Mouse (Mus musculus): ENCODE results near the gene Il11. TPM values are rescaled to one million over a fixed set of nuclear protein-coding genes. Genes with fewer than 3 reads are reported as not detected.

The Il11 gene
- polyA plus RNA-seq, 1 experiment from 2014 or later: 0.48 TPM

DNA sequence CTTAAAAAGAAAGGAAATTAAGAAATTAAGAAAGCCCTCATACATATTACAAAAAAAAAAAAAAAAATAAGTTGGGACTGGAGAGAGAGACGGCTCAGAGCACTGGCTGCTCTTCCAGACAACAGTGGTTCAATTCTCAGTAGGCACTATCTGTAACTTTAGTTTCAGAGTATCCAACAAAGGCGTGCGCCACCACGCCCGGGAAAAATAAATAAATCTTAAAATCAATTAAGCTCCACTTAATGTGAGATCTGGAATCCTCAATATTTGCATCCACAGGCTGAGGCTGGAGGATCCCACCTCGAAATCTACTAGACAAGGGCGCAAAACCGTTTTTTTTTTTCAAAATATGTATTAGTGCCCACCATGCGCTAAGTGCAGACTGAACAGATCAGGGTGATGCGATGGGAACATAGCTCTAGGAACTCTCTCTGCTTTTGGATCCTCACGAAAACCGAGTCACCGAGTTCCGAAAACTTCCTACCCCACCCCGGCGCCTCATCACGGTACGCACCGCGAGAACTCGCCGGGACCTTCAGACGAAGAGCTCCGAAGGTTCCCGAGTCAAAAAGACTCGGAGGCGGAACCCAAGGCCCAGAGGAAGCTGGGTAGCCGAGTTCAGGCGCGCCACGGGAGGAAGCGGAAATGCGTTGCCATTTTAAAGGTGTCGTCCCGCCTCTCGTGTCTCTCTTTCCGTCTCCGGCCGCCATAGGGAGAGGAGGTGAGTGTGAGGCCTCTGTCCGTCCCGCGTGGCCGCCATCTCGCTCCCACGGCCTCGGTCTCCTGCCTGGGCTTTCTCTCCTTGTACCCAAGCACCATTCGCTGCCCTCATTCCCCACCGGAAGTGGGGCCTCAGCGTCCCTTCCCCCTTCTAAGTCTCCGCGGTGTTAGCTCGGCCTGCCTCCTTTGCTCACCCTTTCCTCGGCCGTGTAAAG is 9.9 kb upstream of the Il11 start, which contains the start of gene Rpl28:
Rpl28 (plus strand) TSS at position 597 of the 935 bp plus-strand sequence.
- Histone ChIP-seq H3K27me3 (ENCODE audit: control insufficient read depth, insufficient read depth, low read length) (no peaks in the 10 kb centered on the region), H3K4me2 (ENCODE audit: low read depth, low read length) (peak within 1 kb of the TSS; percentile 84), H3K4me1 (ENCODE audit: control insufficient read depth, insufficient read depth, low read length) (peaks cover 12% of the 10 kb centered on the region), H3K9me3 (ENCODE audit: control insufficient read depth, low read length) (no peaks in the 10 kb centered on the region), H3K36me3 (ENCODE audit: control insufficient read depth, insufficient read depth, low read length) (peaks cover 25% of the 10 kb centered on the region), H3K9ac (replicated peaks; ENCODE audit: low read depth, low read length) (peak within 1 kb of the TSS; percentile 89), H3K4me3 (ENCODE audit: low read depth, low read length) (peak within 1 kb of the TSS; percentile 76), H3K27ac (ENCODE audit: low read depth, low read length) (peak within 1 kb of the TSS; percentile 87)
- 1% methylated on average over 54 of the region's 54 CpGs for WGBS
- ATAC-seq (ENCODE audit: low read depth): peak; percentile 88

DNA sequence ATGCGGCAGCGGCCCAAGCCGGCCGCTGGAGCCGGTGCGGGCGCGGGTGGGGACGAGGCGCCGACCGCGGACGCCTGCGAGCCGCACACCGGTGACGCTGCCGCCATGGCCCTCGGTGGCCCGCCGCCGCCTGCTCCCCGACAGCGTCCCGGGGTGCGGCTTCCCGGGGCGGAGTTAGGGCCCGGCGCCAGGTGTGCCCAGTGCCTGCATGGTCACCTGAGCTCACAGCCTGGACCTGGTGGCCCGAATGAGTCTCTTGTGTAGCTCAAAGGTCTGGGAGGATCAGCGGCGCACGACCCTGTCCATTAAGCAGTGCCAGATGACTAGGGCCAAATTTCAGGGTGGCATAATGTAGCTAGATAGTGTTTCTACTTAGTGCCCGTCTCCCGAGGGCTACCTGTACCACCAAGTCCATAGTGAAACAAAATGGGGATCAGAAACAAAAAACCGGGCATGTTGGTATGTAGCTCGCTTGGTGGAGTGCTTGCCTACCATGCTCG is 6.8 kb upstream of the Il11 start, which contains the start of gene Tmem238:
Tmem238 (minus strand) TSS at position 221 of the 500 bp plus-strand sequence.
- Histone ChIP-seq H3K4me1 (ENCODE audit: control insufficient read depth, insufficient read depth, low read length) (peaks cover 12% of the 10 kb centered on the region), H3K9me3 (ENCODE audit: control insufficient read depth, low read length) (no peaks in the 10 kb centered on the region), H3K27ac (ENCODE audit: low read depth, low read length) (peak within 1 kb of the TSS; percentile 55), H3K4me2 (ENCODE audit: low read depth, low read length) (peak within 1 kb of the TSS; percentile 84), H3K27me3 (ENCODE audit: control insufficient read depth, insufficient read depth, low read length) (no peaks in the 10 kb centered on the region), H3K4me3 (ENCODE audit: low read depth, low read length) (peak within 1 kb of the TSS; percentile 54), H3K36me3 (ENCODE audit: control insufficient read depth, insufficient read depth, low read length) (peaks cover 3% of the 10 kb centered on the region; the same call in 1 of the 2 replicates), H3K9ac (replicated peaks; ENCODE audit: low read depth, low read length) (peak within 1 kb of the TSS; percentile 80)
- ATAC-seq (ENCODE audit: low read depth): 0 out of 2 replicates have a peak, but pooled peaks have one; percentile 10
- 10% methylated on average over 40 of the region's 40 CpGs for WGBS

DNA sequence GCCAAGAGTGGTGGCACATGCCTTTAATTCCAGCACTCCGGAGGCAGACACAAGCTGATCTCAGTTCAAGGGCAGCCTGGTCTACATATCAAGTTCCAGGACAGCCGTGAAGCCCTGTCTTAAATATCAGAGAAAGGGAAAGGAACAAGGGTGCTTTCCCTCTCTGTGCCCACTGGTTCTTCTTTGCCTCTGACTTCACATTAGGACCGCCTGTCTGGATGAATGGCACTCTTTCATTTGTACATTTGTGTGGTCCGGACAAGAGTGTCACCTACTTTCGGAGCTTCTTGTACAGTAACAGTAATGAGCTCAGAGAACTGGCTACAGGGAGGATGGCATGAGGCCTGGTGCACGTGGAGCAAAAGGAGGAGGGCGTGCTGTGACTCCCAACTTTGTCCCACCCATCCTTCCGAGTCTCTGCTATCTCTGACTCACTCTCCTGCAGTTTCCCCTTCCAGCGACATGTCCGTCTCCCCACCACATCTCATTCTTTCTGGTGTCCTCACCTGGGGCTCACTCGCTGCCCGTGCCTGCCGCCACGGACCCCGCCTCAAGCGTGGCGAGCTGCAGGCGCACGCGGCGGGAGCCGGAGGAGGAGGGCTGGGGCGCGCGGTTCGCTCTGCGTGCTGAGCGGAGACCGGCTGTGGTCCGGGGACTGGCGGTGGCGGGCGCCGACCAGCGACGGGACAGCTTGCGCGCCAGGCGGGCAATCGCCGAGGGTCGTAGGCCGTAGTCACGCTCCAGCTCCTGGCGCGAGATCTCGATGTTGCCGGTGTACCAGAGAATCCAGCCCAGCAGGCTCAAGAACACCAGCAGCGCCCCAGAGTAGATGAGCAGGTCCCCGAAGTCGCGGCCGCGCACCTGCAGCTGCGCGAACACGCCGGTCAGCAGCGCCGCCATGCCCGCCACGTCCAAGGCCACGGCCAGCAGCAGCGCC is 6.1 kb upstream of the Il11 start:
- peaks cover 7% of the 10 kb centered on the region for H3K4me1 ChIP-seq (ENCODE audit: control insufficient read depth, insufficient read depth, low read length)
- ATAC-seq (ENCODE audit: low read depth): peak; percentile 36
- H3K4me3 ChIP-seq (ENCODE audit: low read depth, low read length): peak overlapping the region; percentile 54
- H3K27ac ChIP-seq (ENCODE audit: low read depth, low read length): peak overlapping the region; percentile 55
- no peaks in the 10 kb centered on the region for H3K36me3 ChIP-seq (ENCODE audit: control insufficient read depth, insufficient read depth, low read length)
- no peaks in the 10 kb centered on the region for H3K27me3 ChIP-seq (ENCODE audit: control insufficient read depth, insufficient read depth, low read length)
- 1% methylated on average over 64 of the region's 64 CpGs for WGBS
- no peaks in the 10 kb centered on the region for H3K9me3 ChIP-seq (ENCODE audit: control insufficient read depth, low read length)
- H3K4me2 ChIP-seq (ENCODE audit: low read depth, low read length): peak overlapping the region; percentile 84
- peak overlapping the region; percentile 80 for H3K9ac ChIP-seq (replicated peaks; ENCODE audit: low read depth, low read length)

DNA sequence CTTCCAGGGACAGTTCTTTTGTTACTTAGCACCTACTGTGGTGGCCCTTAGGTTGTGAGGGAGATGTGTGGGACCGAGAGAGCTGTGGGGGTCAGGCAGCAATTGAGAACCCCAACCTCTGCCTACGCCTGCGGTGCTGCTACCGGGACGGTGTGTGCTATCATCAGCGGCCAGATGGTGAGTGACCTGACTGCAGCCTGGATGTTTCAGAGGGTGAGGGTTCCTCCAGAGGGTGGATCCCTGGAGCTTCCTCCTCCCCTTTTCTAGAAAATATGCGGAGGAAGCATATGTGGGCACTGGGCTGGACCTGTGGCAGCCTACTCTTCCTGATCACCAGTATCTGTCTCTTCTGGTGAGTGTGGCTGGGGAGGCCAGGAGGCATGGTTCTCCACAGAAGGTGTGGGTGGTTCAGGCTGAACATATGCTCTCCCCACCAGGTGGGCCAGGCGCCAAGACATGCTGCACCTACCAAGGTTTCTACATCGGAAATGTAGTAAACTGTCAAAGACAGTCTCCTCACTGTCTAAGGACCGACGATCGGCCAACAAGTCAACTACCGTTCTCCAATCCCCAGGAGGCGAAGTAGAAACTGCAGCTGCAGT is 1.1 kb upstream of the Il11 start:
- no peak overlapping the region for H3K9ac ChIP-seq (replicated peaks; ENCODE audit: low read depth, low read length)
- H3K4me1 ChIP-seq (ENCODE audit: control insufficient read depth, insufficient read depth, low read length): no peaks in the 10 kb centered on the region
- H3K4me2 ChIP-seq (ENCODE audit: low read depth, low read length): no peak overlapping the region
- 81% methylated on average over 14 of the region's 14 CpGs for WGBS
- H3K9me3 ChIP-seq (ENCODE audit: control insufficient read depth, low read length): no peaks in the 10 kb centered on the region
- no peaks in the 10 kb centered on the region for H3K36me3 ChIP-seq (ENCODE audit: control insufficient read depth, insufficient read depth, low read length)
- H3K27me3 ChIP-seq (ENCODE audit: control insufficient read depth, insufficient read depth, low read length): peaks cover 8% of the 10 kb centered on the region
- H3K27ac ChIP-seq (ENCODE audit: low read depth, low read length): no peak overlapping the region
- no peak for ATAC-seq (ENCODE audit: low read depth)
- H3K4me3 ChIP-seq (ENCODE audit: low read depth, low read length): no peak overlapping the region

DNA sequence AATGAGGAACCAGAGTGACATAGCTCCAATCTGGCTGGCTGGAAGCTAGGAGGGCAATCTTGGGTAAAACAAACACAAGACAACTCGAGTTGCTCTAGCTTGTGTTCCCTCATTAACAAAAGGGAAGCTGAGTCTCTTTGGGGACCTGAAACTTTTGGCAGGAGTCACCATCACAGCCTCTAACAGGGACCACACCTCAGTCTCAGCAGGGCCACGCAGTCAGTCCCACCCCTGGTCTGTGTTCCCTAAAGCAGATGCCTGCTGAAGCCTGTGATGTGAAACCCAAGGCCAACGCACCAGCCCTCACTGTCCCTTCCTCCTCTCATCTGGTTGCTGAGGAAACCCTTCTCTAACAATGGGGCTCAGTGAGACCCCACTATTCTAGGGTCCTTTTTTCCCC is 529 bp downstream of the Il11 start:
- no peak for ATAC-seq (ENCODE audit: low read depth)
- no peak overlapping the region for H3K4me2 ChIP-seq (ENCODE audit: low read depth, low read length)
- no peaks in the 10 kb centered on the region for H3K36me3 ChIP-seq (ENCODE audit: control insufficient read depth, insufficient read depth, low read length)
- H3K9me3 ChIP-seq (ENCODE audit: control insufficient read depth, low read length): no peaks in the 10 kb centered on the region
- H3K4me1 ChIP-seq (ENCODE audit: control insufficient read depth, insufficient read depth, low read length): peaks cover 3% of the 10 kb centered on the region; the same call in 1 of the 2 replicates
- H3K27me3 ChIP-seq (ENCODE audit: control insufficient read depth, insufficient read depth, low read length): peaks cover 19% of the 10 kb centered on the region
- 47% methylated on average over 3 of the region's 3 CpGs for WGBS
- H3K27ac ChIP-seq (ENCODE audit: low read depth, low read length): no peak overlapping the region
- no peak overlapping the region for H3K4me3 ChIP-seq (ENCODE audit: low read depth, low read length)
- no peak overlapping the region for H3K9ac ChIP-seq (replicated peaks; ENCODE audit: low read depth, low read length)

DNA sequence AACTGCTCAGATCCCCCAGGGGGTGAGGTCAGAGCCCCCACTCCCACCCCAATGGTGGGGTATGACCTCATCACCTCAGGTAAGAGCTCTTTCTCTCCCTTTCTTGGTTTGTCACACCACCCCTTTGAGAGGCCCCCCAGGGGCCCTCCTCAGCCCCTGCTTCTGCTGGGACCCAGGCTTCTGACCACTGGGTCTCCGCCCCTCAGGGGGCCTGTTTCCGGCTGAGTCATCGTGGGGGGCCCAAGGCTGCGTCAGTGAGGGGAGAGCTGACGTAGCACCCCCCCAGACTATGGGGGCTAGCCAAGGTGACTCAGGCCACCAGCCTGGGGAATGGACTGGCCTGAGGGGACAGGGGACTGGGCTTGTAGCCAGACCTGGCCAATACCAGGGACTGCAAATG is 2.7 kb downstream of the Il11 start:
- no peak for ATAC-seq (ENCODE audit: low read depth)
- Histone ChIP-seq H3K4me2 (ENCODE audit: low read depth, low read length) (no peak overlapping the region), H3K27me3 (ENCODE audit: control insufficient read depth, insufficient read depth, low read length) (peaks cover 36% of the 10 kb centered on the region), H3K4me1 (ENCODE audit: control insufficient read depth, insufficient read depth, low read length) (peaks cover 7% of the 10 kb centered on the region; the same call in 1 of the 2 replicates), H3K9me3 (ENCODE audit: control insufficient read depth, low read length) (no peaks in the 10 kb centered on the region), H3K27ac (ENCODE audit: low read depth, low read length) (no peak overlapping the region), H3K9ac (replicated peaks; ENCODE audit: low read depth, low read length) (no peak overlapping the region), H3K4me3 (ENCODE audit: low read depth, low read length) (no peak overlapping the region), H3K36me3 (ENCODE audit: control insufficient read depth, insufficient read depth, low read length) (no peaks in the 10 kb centered on the region)
- 44% methylated on average over 5 of the region's 5 CpGs for whole genome bisulfite sequencing

DNA sequence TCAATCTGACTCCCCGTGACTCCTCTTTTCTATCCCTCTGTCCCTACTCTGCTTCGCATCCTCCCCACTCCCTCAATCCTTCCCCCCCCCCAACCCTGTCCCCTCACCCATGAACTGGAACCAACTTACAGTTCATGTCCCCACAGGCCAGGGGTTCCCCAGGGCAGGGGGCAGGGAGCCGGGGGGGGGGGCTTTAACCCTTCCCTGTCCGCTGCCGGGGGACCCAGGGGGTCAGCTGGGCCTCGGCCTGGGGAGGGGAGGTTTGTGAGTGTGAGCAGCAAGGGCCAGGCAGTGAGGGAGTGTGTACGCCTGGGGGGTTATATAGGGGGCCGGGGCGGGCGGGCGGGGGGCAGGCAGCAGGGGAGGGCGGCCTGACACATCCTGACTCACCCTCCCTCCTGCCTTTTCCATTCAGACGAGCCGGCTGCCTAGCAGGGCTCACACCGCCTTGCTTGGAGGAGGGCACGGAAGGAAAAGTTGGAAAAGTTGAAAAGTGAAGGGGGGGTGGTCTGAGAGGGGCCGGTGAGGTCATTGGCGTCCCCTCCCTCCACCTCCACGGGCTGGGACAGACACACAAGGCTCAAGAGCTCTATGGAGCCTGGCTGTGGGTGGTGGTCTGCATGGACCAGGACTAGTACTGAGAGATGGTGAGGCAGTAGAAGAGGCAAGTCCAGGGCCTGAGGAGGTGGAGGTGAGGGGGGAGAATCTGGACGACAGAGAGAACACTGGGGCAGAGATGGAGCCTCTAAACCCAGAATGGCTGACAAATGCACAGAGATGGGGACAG is 4.6 kb downstream of the Il11 start:
- 6% methylated on average over 18 of the region's 20 CpGs for WGBS
- Histone ChIP-seq H3K27ac (ENCODE audit: low read depth, low read length) (no peak overlapping the region), H3K9ac (replicated peaks; ENCODE audit: low read depth, low read length) (no peak overlapping the region), H3K27me3 (ENCODE audit: control insufficient read depth, insufficient read depth, low read length) (peaks cover 36% of the 10 kb centered on the region), H3K4me1 (ENCODE audit: control insufficient read depth, insufficient read depth, low read length) (peaks cover 7% of the 10 kb centered on the region; the same call in 1 of the 2 replicates), H3K9me3 (ENCODE audit: control insufficient read depth, low read length) (no peaks in the 10 kb centered on the region), H3K4me3 (ENCODE audit: low read depth, low read length) (no peak overlapping the region), H3K36me3 (ENCODE audit: control insufficient read depth, insufficient read depth, low read length) (no peaks in the 10 kb centered on the region), H3K4me2 (ENCODE audit: low read depth, low read length) (no peak overlapping the region)
- ATAC-seq (ENCODE audit: low read depth): no peak
